Mouse (Mus musculus) cerebellum, postnatal 4 days (tissue): ENCODE measurements around the gene Spice1.

Experiments
- DNase-seq, 2 experiments: peaks; one replicate each; pipeline ENCODE4 v3.0.0; 2022; ENCODE audit warnings: low spot score in 2 of 2, mixed read lengths in 1 of 2

The Spice1 gene

GRCm38 (mm10) chr16:44347071-44347901 is at the start of gene Spice1:
Gene Spice1, plus strand, starts transcription at chr16:44347121.
- DNase-seq, result peak; percentile 82 to 92

GRCm38 (mm10) chr16:44299438-44300093 is 47.4 kb upstream of the Spice1 start:
- no peak for DNase-seq

GRCm38 (mm10) chr16:44302126-44302892 is 44.6 kb upstream of the Spice1 start:
- no peak for DNase-seq

- no peak for DNase-seq
These were observed 43.1 kb upstream of the Spice1 start for GRCm38 (mm10) chr16:44303822-44304221.

- no peak for DNase-seq
These were observed 41.3 kb upstream of the Spice1 start for GRCm38 (mm10) chr16:44305606-44306005.

- no peak for DNase-seq
These were observed 33.5 kb upstream of the Spice1 start for GRCm38 (mm10) chr16:44313422-44313821.

- no peak for DNase-seq
These were observed 30.6 kb upstream of the Spice1 start for GRCm38 (mm10) chr16:44316350-44316749.

GRCm38 (mm10) chr16:44320232-44320631 is 26.7 kb upstream of the Spice1 start:
- DNase-seq, result no peak

- DNase-seq, result no peak
These were observed 18.3 kb upstream of the Spice1 start for GRCm38 (mm10) chr16:44328644-44329043.

GRCm38 (mm10) chr16:44330657-44331056 is 16.3 kb upstream of the Spice1 start:
- no peak for DNase-seq

- no peak for DNase-seq
These were observed 15.8 kb upstream of the Spice1 start for GRCm38 (mm10) chr16:44331154-44331553.

- DNase-seq, result no peak
These were observed 15.3 kb upstream of the Spice1 start for GRCm38 (mm10) chr16:44331671-44331994.

- peak in 1 of 2 experiments; percentile 23 for DNase-seq
These were observed 14.7 kb upstream of the Spice1 start for GRCm38 (mm10) chr16:44331995-44332860.

- DNase-seq, result no peak
These were observed 14.0 kb upstream of the Spice1 start, which contains the start of gene Sidt1 for GRCm38 (mm10) chr16:44332861-44333284. Gene Sidt1, minus strand, starts transcription at chr16:44333196.

- no peak for DNase-seq
These were observed 9.4 kb upstream of the Spice1 start for GRCm38 (mm10) chr16:44337541-44337940.

- no peak for DNase-seq
These were observed 3.0 kb downstream of the Spice1 start for GRCm38 (mm10) chr16:44349801-44350397.

GRCm38 (mm10) chr16:44356291-44356690 is 9.4 kb downstream of the Spice1 start:
- DNase-seq, result no peak

- no peak for DNase-seq
These were observed 10.8 kb downstream of the Spice1 start for GRCm38 (mm10) chr16:44357571-44358268.

GRCm38 (mm10) chr16:44361921-44362890 is 15.3 kb downstream of the Spice1 start:
- DNase-seq, result peak in 1 of 2 experiments; percentile 18
